Mouse (Mus musculus) heart, embryonic 10.5 days (tissue): Measurements from ENCODE around the gene Flot1. TPM values are rescaled to one million over a fixed set of nuclear protein-coding genes. Genes with fewer than 3 reads are reported as not detected.
"Not testable (repeated sequence)": the region's sequence is repeated elsewhere in the genome, so short reads cannot be mapped to it uniquely, and the experiment has no call there.

Source experiments
- DNase-seq: peaks from one replicate; pipeline ENCODE4 v3.0.0-alpha.2; 2017; ENCODE audit warnings: low spot score
- H3K27ac ChIP-seq: fragments of 300-500 bp; sonication (generic); 2 replicates; pipeline ENCODE4 v1.5.1; 2016; ENCODE audit warnings: mild to moderate bottlenecking
- H3K27me3 ChIP-seq: fragments of 300-500 bp; sonication (generic); 2 replicates; pipeline ENCODE4 v1.6.1; 2016; ENCODE audit warnings: mild to moderate bottlenecking; ENCODE audit not compliant: poor library complexity, insufficient read depth, severe bottlenecking
- H3K36me3 ChIP-seq: fragments of 300-500 bp; sonication (generic); 2 replicates; pipeline ENCODE4 v1.6.1; 2016; ENCODE audit warnings: mild to moderate bottlenecking, moderate library complexity
- H3K4me1 ChIP-seq: fragments of 300-500 bp; sonication (generic); 2 replicates; pipeline ENCODE4 v1.6.1; 2016; ENCODE audit warnings: mild to moderate bottlenecking
- H3K4me3 ChIP-seq: fragments of 300-500 bp; sonication (generic); 2 replicates; pipeline ENCODE4 v1.5.1; 2016; ENCODE audit warnings: mild to moderate bottlenecking, moderate library complexity
- H3K9me3 ChIP-seq: fragments of 300-500 bp; sonication (generic); 2 replicates; pipeline ENCODE4 v1.6.1; 2016; ENCODE audit warnings: mild to moderate bottlenecking, moderate library complexity
- WGBS: fragments of 180-500 bp; shearing (Covaris S2); methylation state at CpG from one replicate; pipeline ENCODE4 v1.1.7; 2016; 5-methylcytosine and 5-hydroxymethylcytosine counted together
- polyA plus RNA-seq: library from polyadenylated mRNA; unstranded; fragments of >200 nt; fragmentation: Nextera tagmentation; extraction: Ambion mirVana; gene quantifications from 2 replicates; pipeline ENCODE4 v1.2.1, GENCODE M21; 2016

The Flot1 gene
- polyA plus RNA-seq, 1 experiment from 2014 or later, result 66.2 TPM

- no peak overlapping the region for H3K27ac ChIP-seq
- peaks cover 68% of the 10 kb centered on the region for H3K36me3 ChIP-seq
- H3K4me3 ChIP-seq, result no peak overlapping the region
- 19% methylated on average over 5 of the region's 5 CpGs for WGBS
- no peak for DNase-seq
- no peaks in the 10 kb centered on the region for H3K27me3 ChIP-seq
- H3K4me1 ChIP-seq, result peaks cover 28% of the 10 kb centered on the region
- H3K9me3 ChIP-seq, result no peaks in the 10 kb centered on the region
Measured at GRCm38 (mm10) chr17:35833239-35833751, 10.3 kb downstream of the Flot1 start.

GRCm38 (mm10) chr17:35833894-35834293 is 10.9 kb downstream of the Flot1 start:
- Histone ChIP-seq H3K4me1 (peaks cover 29% of the 10 kb centered on the region), H3K27me3 (no peaks in the 10 kb centered on the region), H3K36me3 (peaks cover 64% of the 10 kb centered on the region), H3K27ac (no peak overlapping the region), H3K4me3 (peak overlapping the region; percentile 18), H3K9me3 (no peaks in the 10 kb centered on the region)
- no peak for DNase-seq
- WGBS, result 53% methylated on average over 5 of the region's 5 CpGs

DNA sequence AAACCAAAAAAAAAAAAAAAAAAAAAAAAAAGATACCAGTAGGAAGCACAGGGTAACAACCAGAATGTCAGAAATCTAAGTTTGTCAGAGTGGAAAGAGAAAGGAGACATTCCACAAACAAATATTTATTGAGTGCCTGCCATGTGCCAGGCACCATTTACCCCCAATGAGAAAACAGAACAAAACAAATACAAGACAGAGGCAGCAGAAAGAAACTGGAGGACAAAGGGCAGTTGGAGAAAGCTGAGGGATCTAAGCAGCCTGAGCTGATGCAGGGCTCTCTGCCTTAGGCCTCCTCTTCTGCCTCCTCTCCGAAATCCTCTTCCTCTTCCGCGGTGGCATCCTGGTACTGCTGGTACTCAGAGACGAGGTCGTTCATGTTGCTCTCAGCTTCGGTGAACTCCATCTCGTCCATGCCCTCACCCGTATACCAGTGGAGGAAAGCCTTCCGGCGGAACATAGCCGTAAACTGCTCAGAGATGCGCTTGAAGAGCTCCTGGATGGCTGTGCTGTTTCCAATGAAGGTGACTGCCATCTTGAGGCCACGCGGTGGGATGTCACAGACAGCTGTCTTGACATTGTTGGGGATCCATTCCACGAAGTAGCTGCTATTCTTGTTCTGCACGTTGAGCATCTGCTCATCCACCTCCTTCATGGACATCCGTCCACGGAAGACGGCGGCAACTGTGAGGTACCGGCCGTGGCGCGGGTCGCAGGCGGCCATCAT is 11.8 kb downstream of the Flot1 start:
- Histone ChIP-seq H3K27ac (no peak overlapping the region), H3K27me3 (no peaks in the 10 kb centered on the region), H3K4me1 (peaks cover 31% of the 10 kb centered on the region), H3K4me3 (peak overlapping the region; percentile 80), H3K9me3 (no peaks in the 10 kb centered on the region), H3K36me3 (peaks cover 62% of the 10 kb centered on the region)
- 82% methylated on average over 26 of the region's 26 CpGs for whole genome bisulfite sequencing
- no peak for DNase-seq

- WGBS, result 84% methylated on average over 26 of the region's 26 CpGs
- Histone ChIP-seq H3K4me1 (peaks cover 24% of the 10 kb centered on the region), H3K9me3 (no peaks in the 10 kb centered on the region), H3K27me3 (no peaks in the 10 kb centered on the region), H3K36me3 (peaks cover 56% of the 10 kb centered on the region), H3K27ac (no peak overlapping the region), H3K4me3 (peak overlapping the region; percentile 80)
- DNase-seq, result no peak
Measured at GRCm38 (mm10) chr17:35835424-35836140, 12.6 kb downstream of the Flot1 start.

DNA sequence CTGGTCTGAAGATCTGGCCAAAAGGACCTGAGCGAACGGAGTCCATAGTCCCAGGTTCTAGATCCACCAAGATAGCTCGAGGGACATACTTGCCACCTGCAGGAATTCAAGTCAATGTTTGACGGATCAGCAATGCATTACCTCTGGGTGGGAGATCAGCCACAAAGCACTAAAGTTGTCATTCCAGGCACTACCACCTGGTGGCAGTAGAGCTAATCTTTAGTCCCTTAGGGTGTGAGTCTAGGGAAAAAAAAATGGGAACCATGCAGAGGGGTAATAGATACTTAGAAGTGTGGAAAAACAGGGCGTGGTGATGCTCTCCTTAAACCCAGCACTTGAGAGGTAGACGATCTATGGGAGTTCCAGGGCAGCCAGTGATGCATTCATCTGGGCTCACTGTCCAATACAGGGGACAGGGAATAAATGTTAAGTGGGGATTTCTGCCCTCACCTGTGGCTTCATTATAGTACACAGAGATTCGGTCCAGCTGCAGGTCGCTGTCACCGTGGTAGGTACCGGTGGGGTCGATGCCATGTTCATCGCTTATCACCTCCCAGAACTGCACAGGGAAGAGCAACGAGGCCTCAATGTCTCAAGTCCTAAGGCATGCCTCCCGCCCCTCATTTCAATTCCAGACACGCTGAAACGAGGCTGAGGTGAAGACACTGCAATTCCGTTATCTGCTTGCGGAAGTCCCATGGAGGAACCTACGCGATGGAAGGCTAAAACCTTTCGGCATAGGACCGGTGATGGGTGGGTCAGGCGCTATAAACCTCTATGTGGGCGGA is 13.3 kb downstream of the Flot1 start:
- WGBS, result 11% methylated on average over 24 of the region's 24 CpGs
- Histone ChIP-seq H3K36me3 (peaks cover 49% of the 10 kb centered on the region), H3K4me3 (peak overlapping the region; percentile 80)

DNA sequence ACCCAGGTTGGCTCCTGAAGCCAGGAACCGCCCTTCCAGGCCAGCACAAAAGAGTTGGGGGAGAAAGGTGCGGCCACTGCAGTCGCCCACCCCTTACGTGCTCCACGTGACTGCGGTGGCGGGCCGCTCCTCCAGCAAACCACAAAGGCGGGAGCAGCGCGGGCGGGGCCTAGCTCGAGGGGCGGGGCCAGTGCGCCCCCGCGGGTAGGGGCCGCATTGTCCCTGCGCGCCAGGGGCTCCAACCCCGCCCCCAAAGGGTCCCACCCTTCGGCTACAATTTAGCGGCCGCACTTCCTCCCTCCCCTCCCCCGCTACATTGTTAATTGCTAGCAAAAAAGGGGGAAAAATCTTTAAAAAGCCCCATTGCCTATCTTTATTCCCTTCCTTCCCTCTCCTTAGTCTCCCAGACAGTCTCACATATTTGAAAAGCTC is 14.0 kb downstream of the Flot1 start:
- Histone ChIP-seq H3K27ac (peak overlapping the region; percentile 98), H3K4me1 (peaks cover 24% of the 10 kb centered on the region), H3K27me3 (no peaks in the 10 kb centered on the region), H3K4me3 (peak overlapping the region; percentile 80), H3K36me3 (peaks cover 43% of the 10 kb centered on the region), H3K9me3 (no peaks in the 10 kb centered on the region)
- DNase-seq, result peak; percentile 97
- WGBS, result under 1% methylated on average over 25 of the region's 25 CpGs

More for the DNA sequence above, 13.3 kb downstream of the Flot1 start:
- Histone ChIP-seq H3K27me3 (no peaks in the 10 kb centered on the region), H3K9me3 (no peaks in the 10 kb centered on the region), H3K4me1 (peaks cover 22% of the 10 kb centered on the region), H3K27ac (peak overlapping the region; percentile 98)
- DNase-seq, result no peak

- Histone ChIP-seq H3K27me3 (no peaks in the 10 kb centered on the region), H3K9me3 (no peaks in the 10 kb centered on the region), H3K27ac (peak overlapping the region; percentile 98), H3K4me1 (peaks cover 28% of the 10 kb centered on the region), H3K4me3 (peak overlapping the region; percentile 80), H3K36me3 (peaks cover 43% of the 10 kb centered on the region)
- 0% methylated on average over 18 of the region's 18 CpGs for WGBS
- DNase-seq, result no peak
Measured at GRCm38 (mm10) chr17:35837487-35837886, 14.5 kb downstream of the Flot1 start.

DNA sequence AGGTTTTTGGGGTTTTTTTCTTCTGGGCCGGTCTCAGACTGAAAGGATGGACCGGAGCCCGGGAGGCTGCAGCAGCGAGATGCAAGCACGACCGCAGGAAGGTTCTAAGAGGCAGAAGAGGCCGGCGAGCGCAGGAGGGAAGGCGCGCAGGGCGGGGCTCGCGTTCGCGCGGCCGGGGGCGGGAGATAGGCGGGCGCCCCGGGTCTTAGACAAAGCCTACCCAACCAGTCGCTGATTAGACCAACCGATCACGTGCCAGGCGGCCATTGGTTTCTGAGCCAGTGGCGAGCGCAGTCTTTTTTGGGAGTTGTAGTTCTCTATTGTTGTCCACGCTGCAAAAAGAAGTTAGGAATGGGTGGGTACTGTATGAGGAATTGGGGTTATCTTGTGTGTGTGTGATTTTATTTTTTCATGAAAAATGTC is 15.1 kb downstream of the Flot1 start, which contains the start of gene Tubb5:
Gene Tubb5 (minus strand): TSS at position 185 of the 423 bp plus-strand sequence.
- H3K27me3 ChIP-seq, result no peaks in the 10 kb centered on the region
- H3K9me3 ChIP-seq, result no peaks in the 10 kb centered on the region
- peak within 1 kb of the TSS; percentile 80 for H3K4me3 ChIP-seq
- WGBS, result 1% methylated on average over 29 of the region's 29 CpGs
- H3K27ac ChIP-seq, result peak within 1 kb of the TSS; percentile 98
- peaks cover 31% of the 10 kb centered on the region for H3K4me1 ChIP-seq
- peaks cover 38% of the 10 kb centered on the region for H3K36me3 ChIP-seq
- DNase-seq, result peak; percentile 99

- Histone ChIP-seq H3K9me3 (no peaks in the 10 kb centered on the region), H3K27ac (peak overlapping the region; percentile 98), H3K36me3 (peaks cover 33% of the 10 kb centered on the region), H3K27me3 (no peaks in the 10 kb centered on the region), H3K4me3 (peak overlapping the region; percentile 80), H3K4me1 (peaks cover 31% of the 10 kb centered on the region)
- under 1% methylated on average over 5 of the region's 5 CpGs for WGBS
- no peak for DNase-seq
Measured at GRCm38 (mm10) chr17:35838570-35838969, 15.5 kb downstream of the Flot1 start.

DNA sequence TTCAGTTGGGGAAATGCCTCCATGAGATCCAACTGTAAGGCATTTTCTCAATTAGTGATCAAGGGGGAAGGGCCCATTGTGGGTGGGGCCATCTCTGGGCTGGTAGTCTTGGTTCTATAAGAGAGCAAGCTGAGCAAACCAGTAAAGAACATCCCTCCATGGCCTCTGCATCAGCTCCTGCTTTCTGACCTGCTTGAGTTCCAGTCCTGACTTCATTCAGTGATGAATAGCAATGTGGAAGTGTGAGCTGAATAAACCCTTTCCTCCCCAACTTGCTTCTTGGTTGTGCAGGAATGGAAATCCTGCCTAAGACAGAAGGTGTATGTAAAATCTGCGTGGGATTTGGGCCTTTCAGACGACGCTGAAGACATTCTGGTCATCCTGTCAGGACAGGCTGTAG is 16.0 kb downstream of the Flot1 start:
- Histone ChIP-seq H3K4me3 (peak overlapping the region; percentile 80), H3K27ac (peak overlapping the region; percentile 98), H3K36me3 (peaks cover 29% of the 10 kb centered on the region), H3K4me1 (peaks cover 31% of the 10 kb centered on the region)
- DNase-seq, H3K9me3 ChIP-seq, H3K27me3 ChIP-seq: not testable (repeated sequence)
- WGBS, result 59% methylated on average over 3 of the region's 3 CpGs

DNA sequence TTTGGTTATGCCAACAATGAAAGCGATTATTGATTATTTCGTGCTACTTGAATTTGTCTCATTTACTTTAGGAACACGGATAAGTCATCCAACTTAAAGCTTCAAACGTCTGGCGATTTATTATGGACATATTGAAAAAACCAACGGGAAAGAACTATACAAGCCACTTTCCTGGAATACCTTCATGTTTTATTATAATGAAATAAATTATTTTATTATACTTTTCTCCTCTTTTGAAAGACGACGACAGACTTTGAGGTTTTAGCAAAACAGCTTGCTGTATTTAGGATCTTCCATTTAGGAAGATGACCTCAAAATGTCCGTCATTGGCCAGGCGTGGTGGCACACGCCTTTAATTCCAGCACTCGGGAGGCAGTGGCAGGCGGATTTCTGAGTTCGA is 17.5 kb downstream of the Flot1 start:
- 53% methylated on average over 14 of the region's 14 CpGs for WGBS
- peak overlapping the region; percentile 94 for H3K27ac ChIP-seq

GRCm38 (mm10) chr17:35841076-35841950 is 18.3 kb downstream of the Flot1 start, which contains the start of gene Mdc1:
Mdc1 (plus strand) TSS chr17:35841515.
- Histone ChIP-seq H3K4me1 (peaks cover 15% of the 10 kb centered on the region), H3K36me3 (peaks cover 24% of the 10 kb centered on the region), H3K9me3 (no peaks in the 10 kb centered on the region), H3K27me3 (no peaks in the 10 kb centered on the region), H3K27ac (peak within 1 kb of the TSS; percentile 94), H3K4me3 (peak within 1 kb of the TSS; percentile 77)
- under 1% methylated on average over 59 of the region's 59 CpGs for WGBS
- peak; percentile 100 for DNase-seq

More for the DNA sequence above, 17.5 kb downstream of the Flot1 start:
- H3K4me3 ChIP-seq, result peak overlapping the region; percentile 77
- no peak for DNase-seq
- H3K36me3 ChIP-seq, result peaks cover 24% of the 10 kb centered on the region
- peaks cover 21% of the 10 kb centered on the region for H3K4me1 ChIP-seq
- no peaks in the 10 kb centered on the region for H3K9me3 ChIP-seq
- H3K27me3 ChIP-seq, result no peaks in the 10 kb centered on the region
